Mouse (Mus musculus) mouse trophoblast stem cell (cell line): Measurements from ENCODE around the gene Cyb561d1.

ENCODE experiments used
- in situ Hi-C, 2 experiments: fragments of 300-500 bp; cut with MseI, MboI; formaldehyde crosslinking; loops; 2 replicates in 1 of 2; 3 replicates in 1 of 2; pipeline ENCODE4 v1.15.1; 2025

Cyb561d1 gene

DNA sequence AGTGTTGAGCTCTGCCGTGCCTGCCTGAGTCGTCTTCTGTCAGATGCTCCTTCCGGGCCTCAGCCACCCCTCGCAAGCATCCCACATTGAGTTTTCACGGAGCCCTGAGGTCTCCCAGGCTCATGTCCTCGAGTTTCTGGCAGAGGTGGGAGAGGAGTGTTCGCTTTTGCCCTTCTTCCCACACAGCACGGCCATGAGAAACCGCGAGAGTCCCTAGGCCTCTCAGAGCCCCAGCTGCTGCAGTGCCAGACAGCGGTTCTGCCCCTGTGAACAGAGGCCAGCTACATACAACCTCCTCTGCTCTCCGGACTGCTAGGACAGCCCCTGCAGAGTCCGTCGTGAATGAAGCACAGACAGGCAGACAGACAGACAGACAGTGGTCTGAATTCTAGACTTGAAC, 33.5 kb downstream of the Cyb561d1 start:
- in situ Hi-C loops = loop anchor here (10.0 kb wide), 1 partner anchor 67 kb away; no protein-coding TSS in a partner anchor

DNA sequence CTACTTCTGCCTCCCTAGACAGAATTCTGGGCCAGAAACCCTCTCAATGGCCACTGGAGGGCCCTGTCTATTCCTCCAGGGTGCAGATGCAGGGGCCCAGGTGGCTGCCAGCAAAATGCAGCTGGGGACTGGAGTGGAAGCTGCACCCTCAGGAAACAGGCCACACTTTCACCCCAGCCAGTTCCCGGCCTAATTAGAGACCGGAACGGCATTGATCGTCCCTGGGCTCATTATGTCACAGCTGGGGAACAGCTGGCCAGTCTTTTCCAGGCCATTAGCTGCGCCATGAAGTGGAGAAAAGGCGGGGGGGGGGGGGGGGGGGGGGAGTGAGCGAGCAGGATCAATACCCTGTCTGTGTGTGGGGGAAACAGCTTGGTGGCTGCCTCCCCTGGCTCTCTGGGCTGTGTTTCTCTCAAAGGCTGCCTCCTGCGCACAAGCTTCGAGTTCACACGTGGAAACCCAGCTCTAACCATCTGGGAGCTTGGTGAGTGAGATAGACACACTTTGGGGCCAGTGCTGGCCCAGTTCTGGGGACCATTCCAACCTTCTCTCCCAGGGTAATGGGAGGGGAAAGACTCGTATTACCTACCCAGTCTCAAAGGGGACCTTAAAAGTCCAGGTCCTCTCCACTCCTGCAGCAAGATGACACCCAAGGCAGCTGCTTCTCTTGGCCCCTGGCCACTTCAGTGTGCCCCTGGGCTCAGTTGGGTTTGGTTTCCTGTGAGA, 34.4 kb downstream of the Cyb561d1 start:
- in situ Hi-C loops = loop anchor here (10.0 kb wide), 1 partner anchor 68 kb away; no protein-coding TSS in a partner anchor

DNA sequence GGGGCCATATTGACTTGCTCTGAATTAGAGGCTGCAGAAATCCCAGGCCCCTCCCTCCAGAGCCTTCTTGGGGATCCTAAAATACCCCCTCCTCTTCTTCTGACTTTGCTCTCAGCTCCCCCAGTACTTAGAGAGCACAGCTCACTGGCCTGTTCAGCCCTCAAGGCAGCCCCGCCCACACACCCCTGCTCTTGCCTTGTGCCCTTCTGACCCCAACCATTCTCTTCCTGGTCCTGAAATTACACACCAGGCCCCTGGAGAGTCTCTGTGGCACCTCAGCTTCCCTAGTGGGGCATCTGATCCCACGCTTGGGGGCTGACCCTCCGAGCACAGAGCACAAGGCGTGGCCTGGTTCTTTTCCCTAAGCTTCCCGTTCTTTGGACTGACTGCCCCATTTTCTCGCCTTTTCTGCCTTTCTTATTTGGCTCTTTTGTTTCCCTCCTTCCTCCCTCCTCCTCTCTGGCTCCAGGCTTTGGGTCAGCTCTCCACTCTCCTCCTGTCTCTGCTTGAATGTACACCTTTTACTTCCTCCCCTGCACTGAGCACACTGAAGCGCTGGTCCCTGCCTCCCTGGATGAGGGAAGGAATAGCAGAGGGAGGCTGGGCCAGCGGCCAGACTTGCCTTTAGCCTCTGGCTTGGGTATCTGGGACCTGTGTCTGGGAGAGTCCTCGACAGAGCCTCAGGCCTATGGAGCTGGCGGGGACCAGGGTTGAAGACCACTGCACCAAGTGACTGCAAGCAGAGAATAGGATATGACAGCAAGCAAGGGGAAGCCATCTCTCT, 35.3 kb downstream of the Cyb561d1 start:
- in situ Hi-C loops = loop anchor here (10.0 kb wide), 1 partner anchor 69 kb away; no protein-coding TSS in a partner anchor

DNA sequence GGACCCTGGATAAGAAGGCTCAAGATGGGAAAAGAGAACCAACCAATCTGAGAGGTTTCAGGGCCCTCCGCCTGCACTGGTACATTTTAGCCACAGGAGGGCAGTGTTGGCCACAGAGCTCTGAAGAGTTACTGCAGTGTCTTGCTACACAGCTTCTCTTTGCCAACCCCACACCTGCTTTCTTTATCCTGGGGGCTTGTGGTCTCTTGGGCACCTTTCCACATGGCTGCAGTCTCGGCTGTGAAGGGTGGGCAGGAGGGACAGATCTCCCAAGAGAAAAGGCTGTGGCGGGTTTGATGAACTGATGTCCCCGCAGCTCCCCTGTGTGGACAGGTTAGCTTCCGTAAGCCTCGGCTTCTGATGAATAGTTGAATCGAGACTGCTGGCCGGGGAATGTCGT, 36.2 kb downstream of the Cyb561d1 start:
- in situ Hi-C loops = loop anchor here (10.0 kb wide), 1 partner anchor 70 kb away; no protein-coding TSS in a partner anchor

DNA sequence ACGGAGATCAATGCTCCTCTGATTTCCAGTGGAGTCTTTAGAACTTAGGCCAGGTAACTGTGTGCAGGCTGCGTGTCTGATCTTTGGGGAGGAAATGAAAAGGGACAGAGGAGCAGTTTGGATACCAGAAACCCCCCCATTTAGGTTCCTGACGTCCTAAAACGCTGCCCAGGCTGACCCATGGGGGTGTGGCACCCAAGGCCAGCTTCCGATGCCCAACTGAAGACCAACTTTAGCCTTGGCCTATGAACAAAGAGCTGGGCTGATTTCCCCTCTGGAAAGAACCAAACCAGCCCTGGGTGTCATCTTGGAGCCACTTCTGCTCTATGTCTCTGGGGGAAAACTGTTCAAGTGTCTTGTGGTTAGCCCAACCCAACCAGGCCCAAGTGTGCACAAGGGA, 36.9 kb downstream of the Cyb561d1 start:
- in situ Hi-C loops = loop anchor here (10.0 kb wide), 1 partner anchor 71 kb away; no protein-coding TSS in a partner anchor

DNA sequence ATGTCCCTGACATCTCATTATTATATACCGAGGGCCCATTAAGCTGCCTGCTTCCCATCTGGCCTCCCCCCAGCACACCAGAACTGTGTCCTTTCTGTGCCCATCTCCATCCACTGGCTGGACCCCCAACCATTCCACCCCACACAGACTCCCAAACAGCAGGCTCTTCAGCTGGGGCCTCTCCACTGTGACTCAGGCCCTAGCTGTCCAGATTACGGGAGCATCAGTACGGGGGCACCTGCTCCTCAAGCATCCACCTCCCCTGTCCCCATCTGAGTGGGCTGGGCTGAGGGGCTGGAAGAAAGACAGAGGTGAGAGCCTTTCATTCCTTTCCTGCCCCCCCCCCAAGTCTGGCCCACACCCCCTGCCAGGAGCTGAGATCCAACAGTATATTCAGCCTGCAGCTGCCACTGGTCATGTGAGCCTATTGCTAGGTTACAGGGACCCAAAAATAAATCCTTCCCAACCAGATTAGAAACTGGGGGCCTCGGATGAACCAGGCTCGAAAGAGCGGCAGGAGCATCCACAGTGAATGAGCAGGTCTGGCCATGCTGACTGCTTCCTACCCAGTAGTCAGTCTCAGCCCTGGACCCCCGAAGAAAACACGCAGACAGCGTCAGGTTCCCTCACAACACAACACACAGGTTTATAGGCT, 42.5 kb downstream of the Cyb561d1 start:
- in situ Hi-C loops = no loop called here

DNA sequence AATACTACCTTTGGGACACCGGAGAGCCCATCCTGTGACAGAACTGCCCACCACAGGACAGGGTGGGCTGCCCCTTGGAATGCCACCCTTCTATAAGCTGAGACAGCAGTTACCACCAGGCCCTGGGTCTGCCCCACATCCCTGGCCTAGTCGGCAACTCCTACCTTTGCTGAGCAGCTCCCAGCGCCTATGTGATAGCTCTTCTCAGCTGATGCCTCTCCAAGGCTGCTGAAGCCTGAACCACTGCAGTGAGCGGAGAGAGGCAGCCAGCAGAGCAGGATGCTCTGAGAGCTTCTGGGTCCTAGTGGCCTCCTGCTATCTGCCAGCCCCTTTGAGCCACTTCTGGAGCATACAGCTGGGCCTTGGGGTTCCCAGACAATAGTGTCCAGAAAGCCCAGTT, 46.4 kb downstream of the Cyb561d1 start, which contains the start of gene Gpr61:
TSS of gene Gpr61 (minus strand) at position 227 of the 400 bp plus-strand sequence.
- in situ Hi-C loops = no loop called here

DNA sequence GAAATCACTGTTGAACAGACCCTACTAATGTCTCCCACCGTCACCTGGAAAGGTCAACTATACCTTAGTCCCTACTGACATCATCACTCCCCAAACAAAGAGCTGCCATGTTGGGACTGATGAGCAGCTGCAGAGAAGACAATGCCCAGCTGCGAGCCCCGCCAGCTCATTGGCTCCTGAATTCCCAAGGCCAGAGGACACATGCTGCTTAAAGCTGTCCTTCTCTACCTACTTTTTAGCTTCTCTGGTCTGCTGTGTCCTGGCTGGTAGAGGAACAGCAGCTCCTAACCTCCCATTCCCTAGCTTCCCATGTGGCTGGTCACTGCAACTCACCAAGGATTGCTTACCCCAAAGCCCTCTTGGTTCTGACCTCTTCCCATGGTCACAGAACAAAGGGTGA, 48.7 kb downstream of the Cyb561d1 start:
- in situ Hi-C loops = no loop called here

DNA sequence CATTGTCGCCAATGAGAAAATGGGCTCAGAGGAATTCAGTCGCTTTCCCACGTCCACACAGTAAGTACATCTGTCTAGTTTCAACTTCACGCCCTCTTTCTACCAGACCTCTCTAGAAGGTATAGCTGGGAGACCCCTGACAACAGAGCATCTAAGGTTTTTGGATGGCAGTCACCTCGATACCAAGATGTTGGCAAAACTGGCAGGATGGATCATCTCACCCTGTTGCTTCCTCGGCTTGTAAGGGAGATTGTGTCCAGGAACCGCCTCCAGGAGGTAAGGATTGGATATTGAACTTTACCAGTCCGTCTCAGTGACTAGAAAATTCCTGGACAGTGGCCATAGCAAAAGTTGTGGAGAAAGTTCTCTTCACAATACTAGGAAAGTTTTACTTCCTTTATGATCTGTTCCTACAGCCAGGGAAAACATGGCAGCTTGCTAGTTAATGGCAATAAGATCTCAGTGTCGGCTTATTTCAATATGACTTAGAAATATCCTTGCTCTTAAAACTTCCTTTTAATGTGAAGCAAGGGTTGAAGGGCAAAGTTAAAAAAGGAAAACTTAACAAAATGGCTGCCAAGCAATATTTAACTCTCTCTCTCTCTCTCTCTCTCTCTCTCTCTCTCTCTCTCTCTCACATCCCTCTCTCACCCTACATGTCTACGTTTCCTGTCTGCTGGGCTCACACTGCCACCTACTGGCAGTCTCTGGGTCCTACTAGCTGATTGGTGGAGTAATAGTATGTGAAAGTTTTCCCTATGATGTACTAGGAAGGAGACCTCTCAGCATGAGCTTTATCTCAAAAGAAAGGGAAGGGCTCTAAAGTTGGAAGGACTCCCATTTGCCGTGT, 53.4 kb downstream of the Cyb561d1 start:
- in situ Hi-C loops = loop anchor here (5.0 kb wide), 2 partner anchors 65 to 75 kb away; no protein-coding TSS in a partner anchor

DNA sequence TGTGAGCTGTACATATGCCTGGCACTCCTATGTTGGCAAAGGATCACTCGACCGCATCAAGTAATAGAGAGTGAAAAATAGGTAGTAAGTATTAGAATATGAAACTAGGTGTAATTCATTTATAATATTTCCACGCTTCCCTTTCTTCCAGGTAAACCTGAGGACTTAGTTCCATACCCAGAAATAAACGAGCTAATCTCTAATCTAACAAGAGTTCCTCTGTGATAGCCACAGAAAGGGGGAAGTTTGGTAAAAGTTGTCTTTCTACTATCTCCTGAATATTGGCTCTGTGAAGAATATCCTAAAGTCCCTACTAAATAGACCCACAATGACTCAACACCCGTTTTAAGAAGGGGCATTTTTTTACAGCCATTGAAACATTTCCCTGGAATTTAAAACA, 54.3 kb downstream of the Cyb561d1 start:
- in situ Hi-C loops = loop anchor here (5.0 kb wide), 2 partner anchors 64 to 74 kb away; no protein-coding TSS in a partner anchor
